Mouse (Mus musculus) forebrain, postnatal 0 days (tissue): ENCODE data around the gene D10Wsu102e. TPM values are rescaled to one million over a fixed set of nuclear protein-coding genes. Genes with fewer than 3 reads are reported as not detected.

Source experiments
- ATAC-seq: fragments of 200-750 bp; cut with Nextera tagmentation; 2 replicates; pipeline ENCODE4 v1.8.0; 2017; ENCODE audit warnings: mild to moderate bottlenecking, moderate library complexity
- DNase-seq: peaks from one replicate; pipeline ENCODE4 v3.0.0-alpha.2; 2015
- H3K27ac ChIP-seq: fragments of 300-500 bp; sonication (generic); 2 replicates; pipeline ENCODE4 v1.5.1; 2014; ENCODE audit warnings: low read depth, mild to moderate bottlenecking, antibody characterized with exemption, low read length, moderate library complexity, mixed read lengths
- H3K27me3 ChIP-seq: fragments of 300-500 bp; sonication (generic); 2 replicates; pipeline ENCODE4 v1.6.1; 2014; ENCODE audit warnings: mild to moderate bottlenecking, low read length, mixed read lengths; ENCODE audit not compliant: insufficient read depth
- H3K36me3 ChIP-seq: fragments of 300-500 bp; sonication (generic); 2 replicates; pipeline ENCODE4 v1.6.1; 2014; ENCODE audit warnings: mild to moderate bottlenecking, moderate library complexity; ENCODE audit not compliant: insufficient read depth
- H3K4me1 ChIP-seq: fragments of 300-500 bp; sonication (generic); 2 replicates; pipeline ENCODE4 v1.6.1; 2014; ENCODE audit warnings: antibody characterized with exemption; ENCODE audit not compliant: insufficient read depth
- H3K4me2 ChIP-seq: fragments of 300-500 bp; sonication (generic); 2 replicates; pipeline ENCODE4 v1.6.1; 2014; ENCODE audit warnings: low read depth, mild to moderate bottlenecking, moderate library complexity
- H3K4me3 ChIP-seq: fragments of 300-500 bp; sonication (generic); 2 replicates; pipeline ENCODE4 v1.5.1; 2014; ENCODE audit warnings: low read depth, low read length, mixed read lengths
- H3K9ac ChIP-seq: fragments of 300-500 bp; sonication (generic); 2 replicates; pipeline ENCODE4 v1.6.1; 2014; ENCODE audit warnings: mild to moderate bottlenecking
- H3K9me3 ChIP-seq: fragments of 300-500 bp; sonication (generic); 2 replicates; pipeline ENCODE4 v1.6.1; 2016; ENCODE audit warnings: low read length
- CTCF ChIP-seq: sonication (generic); IDR thresholded peaks from 2 replicates; pipeline ENCODE4 v1.5.1; 2016; ENCODE audit warnings: antibody characterized with exemption, control low read depth, low read depth
- WGBS: fragments of 180-500 bp; shearing (Covaris S2); extraction: QIAGEN DNeasy Blood & Tissue Kit; methylation state at CpG from one replicate; pipeline ENCODE4 v1.1.7; 2014; 5-methylcytosine and 5-hydroxymethylcytosine counted together
- polyA plus RNA-seq: library from polyadenylated mRNA; unstranded; fragments of >200 nt; fragmentation: Nextera tagmentation; extraction: Ambion mirVana; gene quantifications from 2 replicates; pipeline ENCODE4 v1.2.1, GENCODE M21; 2015
- total RNA-seq: library from RNA; depleted of rRNA; stranded (reverse); fragments of >200 nt; gene quantifications from 2 replicates; pipeline ENCODE4 v1.2.3, GENCODE M21; 2014

Gene D10Wsu102e
- total and polyA plus RNA-seq, 2 experiments from 2014 or later, result 0.61 to 2.3 TPM

DNA sequence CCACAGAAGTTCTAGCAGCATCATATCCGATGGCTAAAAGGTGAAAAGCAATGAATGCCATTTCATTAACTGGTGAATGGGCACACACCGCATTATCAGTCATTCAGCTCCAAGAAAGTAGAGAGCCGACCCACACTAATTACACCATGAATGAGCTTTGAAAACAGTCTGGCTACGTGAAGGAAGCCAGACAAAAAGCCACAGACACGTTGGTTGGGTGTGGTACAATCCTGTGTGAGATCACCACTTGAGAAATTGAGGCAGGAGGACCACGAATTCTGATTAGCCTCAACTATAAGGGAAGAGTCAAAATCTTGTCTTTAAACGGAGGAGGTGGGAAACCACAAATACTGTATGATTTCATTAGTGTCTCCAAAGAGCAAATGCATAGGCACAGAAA, 23.7 kb upstream of the D10Wsu102e start:
- Histone ChIP-seq H3K27me3 (no peaks in the 10 kb centered on the region; the same call in 1 of the 2 replicates), H3K9ac (no peak overlapping the region), H3K9me3 (no peaks in the 10 kb centered on the region), H3K27ac (no peak overlapping the region), H3K4me1 (no peaks in the 10 kb centered on the region), H3K4me3 (peak overlapping the region; percentile 75), H3K36me3 (no peaks in the 10 kb centered on the region), H3K4me2 (peak overlapping the region; percentile 83)
- DNase-seq (no peak), ATAC-seq (no peak)
- WGBS, result 7% methylated on average over 7 of the region's 7 CpGs
- TF ChIP-seq CTCF, result no peak

- Histone ChIP-seq H3K27ac (peak within 1 kb of the TSS; percentile 73), H3K36me3 (no peaks in the 10 kb centered on the region), H3K9me3 (no peaks in the 10 kb centered on the region), H3K27me3 (no peaks in the 10 kb centered on the region; the same call in 1 of the 2 replicates), H3K9ac (peak within 1 kb of the TSS; percentile 86), H3K4me1 (no peaks in the 10 kb centered on the region), H3K4me2 (peak within 1 kb of the TSS; percentile 83), H3K4me3 (peak within 1 kb of the TSS; percentile 75)
- WGBS, result 1% methylated on average over 94 of the region's 102 CpGs
- ATAC-seq, result peak; percentile 92
- no peak for TF ChIP-seq CTCF
- DNase-seq, result peak; percentile 73
Observed at GRCm38 (mm10) chr10:83337159-83337951, 22.7 kb upstream of the D10Wsu102e start, which contains the start of gene Slc41a2. Gene Slc41a2, minus strand, starts transcription at chr10:83337882.

- Histone ChIP-seq H3K4me3 (peak overlapping the region; percentile 75), H3K4me1 (no peaks in the 10 kb centered on the region), H3K9me3 (no peaks in the 10 kb centered on the region), H3K27ac (peak overlapping the region; percentile 73), H3K27me3 (no peaks in the 10 kb centered on the region; the same call in 1 of the 2 replicates), H3K36me3 (no peaks in the 10 kb centered on the region), H3K4me2 (peak overlapping the region; percentile 83), H3K9ac (peak overlapping the region; percentile 86)
- ATAC-seq (no peak), DNase-seq (no peak)
- TF ChIP-seq CTCF, result no peak
- WGBS, result 47% methylated on average over 8 of the region's 9 CpGs
Observed at GRCm38 (mm10) chr10:83337971-83338598, 21.9 kb upstream of the D10Wsu102e start.

- Histone ChIP-seq H3K27me3 (no peaks in the 10 kb centered on the region), H3K36me3 (no peaks in the 10 kb centered on the region), H3K9ac (no peak overlapping the region), H3K4me2 (no peak overlapping the region), H3K27ac (no peak overlapping the region), H3K4me1 (no peaks in the 10 kb centered on the region), H3K4me3 (no peak overlapping the region), H3K9me3 (no peaks in the 10 kb centered on the region)
- 37% methylated on average over 2 of the region's 2 CpGs for WGBS
- DNase-seq, result no peak
- ATAC-seq, result no peak
- no peak for TF ChIP-seq CTCF
Observed at GRCm38 (mm10) chr10:83341226-83341625, 18.8 kb upstream of the D10Wsu102e start.

DNA sequence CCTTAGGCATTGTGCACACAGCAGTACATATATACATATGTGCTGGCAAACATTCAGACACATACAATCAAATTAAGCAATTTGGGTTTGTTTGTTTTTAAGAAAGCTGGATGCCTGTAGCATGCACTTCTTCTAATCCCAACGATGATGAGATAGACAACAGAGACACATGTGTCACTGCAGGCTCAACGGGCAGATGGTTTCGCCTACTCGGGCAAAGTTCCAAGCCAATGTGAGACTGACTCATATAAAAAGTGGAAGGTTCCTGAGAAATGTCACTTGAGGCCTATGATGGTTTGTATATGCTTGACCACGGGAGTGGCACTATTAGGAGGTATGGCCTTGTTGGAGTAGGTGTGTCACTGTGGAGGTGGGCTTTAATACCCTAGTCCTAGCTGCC, 16.9 kb upstream of the D10Wsu102e start:
- DNase-seq (no peak), ATAC-seq (no peak)
- no peak overlapping the region for H3K4me2 ChIP-seq
- TF ChIP-seq CTCF, result no peak
- no peak overlapping the region for H3K27ac ChIP-seq
- no peaks in the 10 kb centered on the region for H3K36me3 ChIP-seq
- WGBS, result 75% methylated on average over 5 of the region's 5 CpGs
- no peaks in the 10 kb centered on the region for H3K9me3 ChIP-seq
- no peak overlapping the region for H3K4me3 ChIP-seq
- H3K9ac ChIP-seq, result no peak overlapping the region
- no peaks in the 10 kb centered on the region for H3K27me3 ChIP-seq
- no peaks in the 10 kb centered on the region for H3K4me1 ChIP-seq

DNA sequence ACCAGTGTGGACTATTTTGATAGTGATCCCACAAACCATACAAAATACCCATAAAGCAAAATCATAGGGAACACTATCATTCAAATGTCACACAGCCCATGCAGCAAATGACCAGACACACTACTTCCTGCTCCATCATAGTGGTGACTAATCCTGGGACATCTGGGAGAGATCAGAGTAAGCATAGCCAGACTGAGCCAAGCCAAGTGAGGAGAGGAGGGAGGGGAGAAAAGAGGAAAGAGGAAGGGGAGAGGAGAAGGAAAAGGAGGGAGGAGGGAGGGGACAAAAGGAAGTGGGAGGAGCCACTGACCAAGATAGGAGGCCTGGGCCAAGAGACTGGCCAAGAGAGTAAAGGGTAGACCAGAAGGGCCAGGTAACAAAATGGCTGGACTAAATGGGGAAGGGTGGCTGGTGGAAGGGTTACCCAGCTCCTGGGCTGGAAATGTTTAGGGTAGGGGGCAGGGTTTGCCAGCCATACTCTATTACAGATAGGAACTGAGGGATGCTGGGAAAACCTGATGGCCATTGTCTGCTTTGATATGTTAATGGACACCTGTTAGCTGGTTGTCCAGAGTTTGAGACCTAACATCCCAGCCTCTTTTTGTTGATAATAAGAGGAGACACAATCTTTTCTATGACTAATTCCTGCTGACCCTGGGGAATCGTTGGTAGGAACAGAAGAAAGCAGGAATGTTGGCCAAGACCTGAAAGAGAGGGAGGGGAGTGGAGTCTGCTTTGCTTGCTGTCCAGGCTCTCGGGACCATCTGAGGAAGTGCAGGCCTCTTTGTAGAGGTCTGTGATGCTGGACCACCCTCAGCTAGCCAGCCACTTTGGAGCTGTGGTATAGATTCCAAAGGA, 16.0 kb upstream of the D10Wsu102e start:
- no peaks in the 10 kb centered on the region for H3K4me1 ChIP-seq
- no peak for TF ChIP-seq CTCF
- no peak overlapping the region for H3K9ac ChIP-seq
- DNase-seq, result no peak
- no peaks in the 10 kb centered on the region for H3K36me3 ChIP-seq
- H3K4me2 ChIP-seq, result no peak overlapping the region
- ATAC-seq, result no peak
- no peak overlapping the region for H3K27ac ChIP-seq
- H3K9me3 ChIP-seq, result no peaks in the 10 kb centered on the region
- no peak overlapping the region for H3K4me3 ChIP-seq
- WGBS, result 39% methylated on average over 2 of the region's 2 CpGs
- no peaks in the 10 kb centered on the region for H3K27me3 ChIP-seq
